Mouse (Mus musculus) MEL (cell line): ENCODE results near the gene Rexo1.

Experiments
- CTCF ChIP-seq, 3 experiments: IDR thresholded peaks in 2 of 3; conservative IDR thresholded peaks in 1 of 3; 2 replicates each; pipeline ENCODE4 v1.5.1; 2011 to 2012; ENCODE audit warnings: low read length in 3 of 3, low read depth in 2 of 3, mild to moderate bottlenecking in 2 of 3, improper control_type of control experiment in 1 of 3, inconsistent platforms in 1 of 3, mixed read lengths in 1 of 3, moderate library complexity in 1 of 3; ENCODE audit not compliant: control insufficient read depth in 1 of 3, insufficient read depth in 1 of 3, poor library complexity in 1 of 3, severe bottlenecking in 1 of 3
- EP300 ChIP-seq, 2 experiments: IDR thresholded peaks; 2 replicates each; pipeline ENCODE4 v1.6.1; 2011; ENCODE audit warnings: improper control_type of control experiment in 2 of 2, low read length in 2 of 2, low read depth in 1 of 2, mild to moderate bottlenecking in 1 of 2
- POLR2A ChIP-seq, 2 experiments: IDR thresholded peaks; 2 replicates each; pipeline ENCODE4 v1.6.1; 2011 to 2012; ENCODE audit warnings: low read length in 2 of 2, mild to moderate bottlenecking in 2 of 2, control low read depth in 1 of 2, improper control_type of control experiment in 1 of 2, low read depth in 1 of 2, moderate library complexity in 1 of 2; ENCODE audit not compliant: control insufficient read depth in 1 of 2, insufficient read depth in 1 of 2, poor library complexity in 1 of 2
- POLR2AphosphoS5 ChIP-seq: IDR thresholded peaks from 2 replicates; pipeline ENCODE4 v1.6.1; 2012; ENCODE audit warnings: low read depth, borderline replicate concordance, mild to moderate bottlenecking, inconsistent platforms, low read length, moderate library complexity, mixed read lengths

DNA sequence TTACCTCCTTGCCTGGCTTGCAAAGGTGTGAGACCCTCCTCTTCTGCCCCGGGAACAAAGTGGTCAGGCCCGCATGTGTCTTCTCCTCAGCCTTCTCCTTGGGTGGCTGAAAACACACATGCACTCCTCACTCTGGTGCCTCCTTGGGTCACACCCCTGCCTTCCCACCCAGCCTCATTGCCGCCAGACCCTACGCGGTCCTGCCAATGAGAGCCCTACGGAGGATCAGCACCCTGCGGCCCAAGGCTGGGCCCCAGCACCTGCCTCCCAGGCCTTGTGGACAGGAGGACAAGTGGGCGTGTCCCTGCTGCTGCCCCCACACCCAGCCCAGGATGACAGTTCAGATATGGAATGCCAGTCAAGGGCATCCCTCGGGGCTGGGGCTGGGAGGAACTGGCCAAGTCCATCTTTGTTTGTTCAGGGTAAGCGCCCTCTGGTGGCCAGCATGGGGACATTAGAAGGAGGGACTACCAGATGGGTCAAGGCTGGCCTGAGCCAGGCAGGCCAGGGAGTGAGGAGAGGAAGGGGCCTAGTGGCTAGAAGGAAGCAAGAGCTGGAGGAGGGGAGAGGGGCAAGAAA lies 12.8 kb downstream of the Rexo1 start:
- TF ChIP-seq POLR2A (IDR thresholded peaks at IDR 0.05; ENCODE audit: control insufficient read depth in 1 of 2, insufficient read depth in 1 of 2, low read depth in 1 of 2, low read length in 2 of 2, poor library complexity in 1 of 2) = no peak
- no peak for TF ChIP-seq EP300 (IDR thresholded peaks at IDR 0.05; ENCODE audit: low read depth in 1 of 2, low read length in 2 of 2)
- TF ChIP-seq POLR2AphosphoS5 = no peak
- TF ChIP-seq CTCF (IDR thresholded peaks at IDR 0.05 in 2 of 3, conservative IDR thresholded peaks at IDR 0.05 in 1 of 3; ENCODE audit: control insufficient read depth in 1 of 3, insufficient read depth in 1 of 3, low read depth in 2 of 3, low read length in 3 of 3, poor library complexity in 1 of 3, severe bottlenecking in 1 of 3) = peak; percentile 69 to 86 (median 73)
